Mouse (Mus musculus) kidney, adult 9 months (tissue): ENCODE measurements at regions not wholly inside any gene's neighbourhood (a gene's known extent, or its start where the extent isn't known, plus 50 kb on each side); places are given as distances from the start of the nearest gene placed in this dataset.
A peak's percentile ranks its signal among the peaks of the same experiment; 100 is the strongest.

Experiments
- DNase-seq: peaks from one replicate; pipeline ENCODE4 v3.0.0; 2022

- DNase-seq, result no peak
Observed at GRCm38 (mm10) chr8:126538136-126538535, 55.6 kb downstream of the Irf2bp2 start.

GRCm38 (mm10) chr8:126536928-126537618, 56.7 kb downstream of the Irf2bp2 start:
- DNase-seq, result peak; percentile 64

GRCm38 (mm10) chr8:126536132-126536927, 57.5 kb downstream of the Irf2bp2 start:
- peak; percentile 67 for DNase-seq

- no peak for DNase-seq
Observed at GRCm38 (mm10) chr8:126532284-126532974, 57.6 kb upstream of the Tarbp1 start.

- DNase-seq, result no peak
Observed at GRCm38 (mm10) chr8:126531459-126531858, 56.6 kb upstream of the Tarbp1 start.

GRCm38 (mm10) chr8:126529409-126529808, 54.5 kb upstream of the Tarbp1 start:
- DNase-seq, result no peak

- no peak for DNase-seq
Observed at GRCm38 (mm10) chr8:126528434-126529080, 53.7 kb upstream of the Tarbp1 start.

- peak; percentile 63 for DNase-seq
Observed at GRCm38 (mm10) chr8:126526864-126527571, 52.2 kb upstream of the Tarbp1 start.

- DNase-seq, result no peak
Observed at GRCm38 (mm10) chr8:126525575-126525974, 50.7 kb upstream of the Tarbp1 start.
